Mouse (Mus musculus): ENCODE results near the gene Ccnd2.

DNA sequence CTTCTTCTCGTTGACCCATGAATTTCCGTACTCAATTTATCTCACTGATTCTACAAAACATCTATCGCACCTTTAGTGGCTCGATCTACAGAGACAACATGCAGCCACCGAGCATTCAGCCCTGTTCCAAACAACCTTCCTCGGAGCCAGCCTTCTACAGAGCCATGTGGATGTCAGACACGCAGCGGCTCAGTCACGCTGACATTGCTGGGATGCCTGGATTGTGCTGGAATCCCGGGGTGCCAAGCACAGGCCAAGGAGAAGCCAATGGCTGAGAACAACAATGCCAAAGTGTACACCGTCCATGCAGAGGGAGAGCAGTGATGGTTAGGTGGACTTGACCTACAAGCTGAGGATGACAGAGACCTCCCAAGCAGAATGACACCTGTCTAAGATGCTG lies 20.5 kb upstream of the Ccnd2 start:
- TF ChIP-seq USF1 (IDR thresholded peaks at IDR 0.05; ENCODE audit: low read depth) (no peak), CTCF (IDR thresholded peaks at IDR 0.05; ENCODE audit: control insufficient read depth, insufficient read depth, insufficient read length) (no peak)

Data from C2C12 (cell line).